In genomic region chr17:26892635-26893375, GRCm38 (mm10) we compare ENCODE assay signal across 11 mouse cellular contexts. TPM values are rescaled to one million over a fixed set of nuclear protein-coding genes. Genes with fewer than 3 reads are reported as not detected.
DNase-seq lines count a peak whose midpoint lies in the region; ATAC-seq and TF ChIP-seq lines count a peak whose summit lies in the region.
"Had no signal": no experiment of that assay in that cellular context is flagged by ENCODE, and none has a peak within 500 bp of the region (broad histone marks: within the 10 kb centered on the region; RNA-seq: fewer than 3 reads in every experiment).

No protein-coding gene starts in this region.

- H3K9ac ChIP-seq in embryonic facial prominence, embryonic 11.5 days (replicated peaks; ENCODE audit: low read length), result no peak overlapping the region
- no peak overlapping the region; the same call in 1 of the 2 replicates for H3K9ac ChIP-seq in limb, embryonic 14.5 days (ENCODE audit: low read depth, low read length, severe bottlenecking)
- H3K9ac ChIP-seq: liver, embryonic 14.5 days had no signal

- H3K27me3 ChIP-seq in embryonic facial prominence, embryonic 11.5 days (ENCODE audit: control insufficient read depth, insufficient read depth, low read length), result no peaks in the 10 kb centered on the region
- H3K27me3 ChIP-seq in limb, embryonic 14.5 days (ENCODE audit: control insufficient read depth, insufficient read depth, low read length), result no peaks in the 10 kb centered on the region
- H3K27me3 ChIP-seq: CH12.LX had no signal

- H3K4me2 ChIP-seq in embryonic facial prominence, embryonic 11.5 days (ENCODE audit: low read depth, low read length), result no peak overlapping the region
- peak overlapping the region; percentile 11; the same call in 1 of the 2 replicates for H3K4me2 ChIP-seq in limb, embryonic 14.5 days (replicated peaks; ENCODE audit: low read depth, low read length, severe bottlenecking)

- no peak for TF ChIP-seq POLR2A in limb, embryonic 14.5 days (IDR thresholded peaks at IDR 0.05; ENCODE audit: borderline replicate concordance, extremely low read depth, insufficient read depth, insufficient read length)

- no peak overlapping the region for H3K27ac ChIP-seq in embryonic facial prominence, embryonic 11.5 days (replicated peaks; ENCODE audit: low read depth, low read length)
- peak overlapping the region; percentile 40; the same call in 1 of the 2 replicates for H3K27ac ChIP-seq in limb, embryonic 14.5 days (replicated peaks; ENCODE audit: low read depth, low read length)
- H3K27ac ChIP-seq: liver, embryonic 14.5 days had no signal

- no peaks in the 10 kb centered on the region for H3K9me3 ChIP-seq in embryonic facial prominence, embryonic 11.5 days (replicated peaks; ENCODE audit: control insufficient read depth, low read length)
- H3K9me3 ChIP-seq in limb, embryonic 14.5 days (ENCODE audit: control insufficient read depth, low read length), result no peaks in the 10 kb centered on the region

- H3K4me1 ChIP-seq in embryonic facial prominence, embryonic 11.5 days (ENCODE audit: control insufficient read depth, insufficient read depth, low read length), result no peaks in the 10 kb centered on the region
- peaks cover 18% of the 10 kb centered on the region for H3K4me1 ChIP-seq in limb, embryonic 14.5 days (ENCODE audit: control insufficient read depth, insufficient read depth, low read length)

- H3K4me3 ChIP-seq in embryonic facial prominence, embryonic 11.5 days (ENCODE audit: low read depth, low read length), result no peak overlapping the region
- no peak overlapping the region for H3K4me3 ChIP-seq in limb, embryonic 14.5 days (replicated peaks; ENCODE audit: low read length)

- intact Hi-C loops in heart, postnatal 36 days (cut with DNase I), result no loop called here
- intact Hi-C loops in gastrocnemius, postnatal 14 days (cut with DNase I; ENCODE audit: low total_unique reads), result loop anchor here (10.0 kb wide), 1 partner anchor 438 kb away; no protein-coding TSS in a partner anchor

- DNase-seq in kidney, adult 9 months, result peak; percentile 49
- DNase-seq in kidney, adult 18-20 months, result no peak
- no peak for DNase-seq in embryonic facial prominence, embryonic 11.5 days (ENCODE audit: low spot score)
- DNase-seq in heart, postnatal 36 days, result peak; percentile 32 to 60
- DNase-seq in limb, embryonic 14.5 days (ENCODE audit: low spot score), result no peak
- DNase-seq in natural killer cell, adult 2 months (ENCODE audit: low spot score in 2 of 2), result no peak
- no peak for DNase-seq in thymus, postnatal 14 days
- no peak for DNase-seq in gastrocnemius, postnatal 14 days

- H3K36me3 ChIP-seq in embryonic facial prominence, embryonic 11.5 days (replicated peaks; ENCODE audit: control insufficient read depth, insufficient read depth, low read depth, low read length), result no peaks in the 10 kb centered on the region
- no peaks in the 10 kb centered on the region for H3K36me3 ChIP-seq in limb, embryonic 14.5 days (ENCODE audit: control insufficient read depth, insufficient read depth, low read length)

- whole genome bisulfite sequencing in embryonic facial prominence, embryonic 11.5 days, result 52% methylated on average over 16 of the region's 16 CpGs
- WGBS in limb, embryonic 14.5 days, result 53% methylated on average over 16 of the region's 16 CpGs

- peak; percentile 82 for ATAC-seq in embryonic facial prominence, embryonic 11.5 days (replicated peaks; ENCODE audit: insufficient number of reproducible peaks, low FRiP score, low TSS enrichment, low read depth)
- peak; percentile 38; the same call in 1 of the 2 replicates for ATAC-seq in limb, embryonic 14.5 days (ENCODE audit: low FRiP score, low read depth)

RNA-seq across cellular contexts. Expression of gene Kifc5b, which starts 24.1 kb away (rescaled TPM):
- 3.9 and 5.6 TPM in 2 replicates for polyA plus RNA-seq in embryonic facial prominence, embryonic 11.5 days (2014; fragmentation: Nextera tagmentation; extraction: Ambion mirVana)
- under 1 TPM; 0.44 to 0.95 TPM for total RNA-seq in heart, postnatal 36 days (2021)
- polyA plus RNA-seq in limb, embryonic 14.5 days (2012; rRNA removed), result 23.7 TPM in 2 replicates
- polyA plus RNA-seq in limb, embryonic 14.5 days (2014; fragmentation: Nextera tagmentation; extraction: Ambion mirVana), result 4.9 and 5.9 TPM in 2 replicates
- total RNA-seq in gastrocnemius, postnatal 14 days (2021), result 1 to 10 TPM in 1 of 2 experiments, under 1 TPM in 1; 1.00 to 1.0 TPM

RNA-seq across cellular contexts. Expression of gene Phf1, which starts 40.0 kb away (rescaled TPM):
- 3.7 TPM in 2 replicates for polyA plus RNA-seq in embryonic facial prominence, embryonic 11.5 days (2014; fragmentation: Nextera tagmentation; extraction: Ambion mirVana)
- 10 to 100 TPM; 13.9 to 14.5 TPM for total RNA-seq in heart, postnatal 36 days (2021)
- polyA plus RNA-seq in limb, embryonic 14.5 days (2012; rRNA removed), result 56.6 and 72.8 TPM in 2 replicates
- 11.9 and 12.8 TPM in 2 replicates for polyA plus RNA-seq in limb, embryonic 14.5 days (2014; fragmentation: Nextera tagmentation; extraction: Ambion mirVana)
- 1 to 10 TPM; 4.1 TPM for total RNA-seq in gastrocnemius, postnatal 14 days (2021)

RNA-seq across cellular contexts. Expression of gene Cuta, which starts 46.6 kb away (rescaled TPM):
- polyA plus RNA-seq in embryonic facial prominence, embryonic 11.5 days (2014; fragmentation: Nextera tagmentation; extraction: Ambion mirVana), result 153 and 163 TPM in 2 replicates
- total RNA-seq in heart, postnatal 36 days (2021), result 10 to 100 TPM; 86.2 to 90.3 TPM
- 127 and 172 TPM in 2 replicates for polyA plus RNA-seq in limb, embryonic 14.5 days (2012; rRNA removed)
- polyA plus RNA-seq in limb, embryonic 14.5 days (2014; fragmentation: Nextera tagmentation; extraction: Ambion mirVana), result 146 and 158 TPM in 2 replicates
- total RNA-seq in gastrocnemius, postnatal 14 days (2021), result 100 to 1,000 TPM in 1 of 2 experiments, 10 to 100 TPM in 1; 87.0 to 102 TPM

RNA-seq across cellular contexts. Expression of gene Nkx2-5, which starts 48.0 kb away (rescaled TPM):
- polyA plus RNA-seq in embryonic facial prominence, embryonic 11.5 days (2014; fragmentation: Nextera tagmentation; extraction: Ambion mirVana), result 1.8 and 2.2 TPM in 2 replicates
- 10 to 100 TPM; 80.7 TPM for total RNA-seq in heart, postnatal 36 days (2021)
- 0.06 and 0.15 TPM in 2 replicates for polyA plus RNA-seq in limb, embryonic 14.5 days (2012; rRNA removed)
- not detected in 2 replicates for polyA plus RNA-seq in limb, embryonic 14.5 days (2014; fragmentation: Nextera tagmentation; extraction: Ambion mirVana)
- not detected for total RNA-seq in gastrocnemius, postnatal 14 days (2021)
- total RNA-seq: CH12.LX had no signal
- polyA plus RNA-seq: cerebellum, adult 2 months; liver, embryonic 14.5 days had no signal

RNA-seq across cellular contexts. Expression of gene Syngap1, which starts 48.2 kb away (rescaled TPM):
- polyA plus RNA-seq in embryonic facial prominence, embryonic 11.5 days (2014; fragmentation: Nextera tagmentation; extraction: Ambion mirVana), result 2.3 and 2.8 TPM in 2 replicates
- 1 to 10 TPM; 4.1 to 6.4 TPM for total RNA-seq in heart, postnatal 36 days (2021)
- 82.4 and 111 TPM in 2 replicates for polyA plus RNA-seq in limb, embryonic 14.5 days (2012; rRNA removed)
- polyA plus RNA-seq in limb, embryonic 14.5 days (2014; fragmentation: Nextera tagmentation; extraction: Ambion mirVana), result 2.0 and 2.4 TPM in 2 replicates
- total RNA-seq in gastrocnemius, postnatal 14 days (2021), result 1 to 10 TPM; 5.8 to 6.1 TPM

Comparison
In these comparisons a context has a peak if more than half of its experiments do, and no peak if none do; other contexts are left out.
1. DNase-seq: peak in kidney, adult 9 months (single experiment) and heart, postnatal 36 days (2 of 2); none in kidney, adult 18-20 months (single experiment), embryonic facial prominence, embryonic 11.5 days (single experiment), limb, embryonic 14.5 days (single experiment), natural killer cell, adult 2 months (0 of 2), thymus, postnatal 14 days (single experiment) and gastrocnemius, postnatal 14 days (single experiment).